Mouse (Mus musculus) small intestine, adult 10 weeks (tissue): ENCODE measurements around the gene Slc38a4. TPM values are rescaled to one million over a fixed set of nuclear protein-coding genes. Genes with fewer than 3 reads are reported as not detected.

Experiments used
- polyA plus RNA-seq: library from polyadenylated mRNA; stranded (reverse); fragments of 350-450 nt; fragmentation: Illumina TruSeq; extraction: RNeasy Lipid Tissue Mini Kit (QIAGEN cat#74804); gene quantifications from one replicate; pipeline ENCODE4 v1.2.3, GENCODE M21; 2014; ENCODE audit warnings: low replicate concordance

Slc38a4 gene
- polyA plus RNA-seq, result 2.3 TPM

GRCm38 (mm10) chr15:97055794-97056193, at the start of gene Slc38a4:
TSS of gene Slc38a4 (minus strand) at chr15:97055956.

Other genes starting within 250 kb of the Slc38a4 start
- 0.22 TPM for gene Pced1b, start 191.2 kb upstream of the Slc38a4 start, polyA plus RNA-seq
- 5.0 TPM for gene Amigo2, start 191.3 kb upstream of the Slc38a4 start, polyA plus RNA-seq